Comparison of ENCODE assay signal across 14 mouse cellular contexts in genomic region chr17:91085416-91085815, GRCm38 (mm10). TPM values are rescaled to one million over a fixed set of nuclear protein-coding genes. Genes with fewer than 3 reads are reported as not detected.
A peak's percentile ranks its signal among the peaks of the same experiment; 100 is the strongest.
DNase-seq lines count a peak whose midpoint lies in the region; ATAC-seq and TF ChIP-seq lines count a peak whose summit lies in the region.
"Had no signal": no experiment of that assay in that cellular context is flagged by ENCODE, and none has a peak within 500 bp of the region (broad histone marks: within the 10 kb centered on the region; RNA-seq: fewer than 3 reads in every experiment).

No protein-coding gene starts in this region.

- H3K36me3 ChIP-seq in forebrain, embryonic 14.5 days (ENCODE audit: control insufficient read depth, insufficient read depth, low read length), result peaks cover 14% of the 10 kb centered on the region
- peaks cover 14% of the 10 kb centered on the region for H3K36me3 ChIP-seq in forebrain, embryonic 12.5 days (replicated peaks)
- peaks cover 16% of the 10 kb centered on the region for H3K36me3 ChIP-seq in hindbrain, embryonic 16.5 days (ENCODE audit: control insufficient read depth, insufficient read depth, low read length)
- H3K36me3 ChIP-seq in neural tube, embryonic 14.5 days (ENCODE audit: control insufficient read depth, insufficient read depth, low read length), result peaks cover 9% of the 10 kb centered on the region

- peaks cover 10% of the 10 kb centered on the region for H3K9me3 ChIP-seq in forebrain, embryonic 14.5 days (replicated peaks; ENCODE audit: control insufficient read depth, low read length)
- peaks cover 13% of the 10 kb centered on the region for H3K9me3 ChIP-seq in forebrain, embryonic 12.5 days
- H3K9me3 ChIP-seq in hindbrain, embryonic 16.5 days (ENCODE audit: control insufficient read depth, low read length), result peaks cover 10% of the 10 kb centered on the region
- no peaks in the 10 kb centered on the region for H3K9me3 ChIP-seq in neural tube, embryonic 14.5 days (ENCODE audit: control insufficient read depth, low read length)

- H3K27ac ChIP-seq in forebrain, embryonic 14.5 days (ENCODE audit: low read depth, low read length), result no peak overlapping the region
- no peak overlapping the region for H3K27ac ChIP-seq in forebrain, embryonic 12.5 days
- H3K27ac ChIP-seq in hindbrain, embryonic 16.5 days (ENCODE audit: low read depth, low read length), result no peak overlapping the region
- no peak overlapping the region for H3K27ac ChIP-seq in neural tube, embryonic 14.5 days (ENCODE audit: low read depth, low read length)

- H3K9ac ChIP-seq in forebrain, embryonic 14.5 days (ENCODE audit: low read length), result no peak overlapping the region
- no peak overlapping the region for H3K9ac ChIP-seq in forebrain, embryonic 12.5 days
- H3K9ac ChIP-seq in hindbrain, embryonic 16.5 days (ENCODE audit: low read depth, low read length), result no peak overlapping the region
- no peak overlapping the region for H3K9ac ChIP-seq in neural tube, embryonic 14.5 days (replicated peaks; ENCODE audit: low read depth, low read length)

- H3K4me1 ChIP-seq in forebrain, embryonic 14.5 days (ENCODE audit: control insufficient read depth, insufficient read depth, low read length), result peaks cover 4% of the 10 kb centered on the region; the same call in 1 of the 2 replicates
- H3K4me1 ChIP-seq in forebrain, embryonic 12.5 days, result 0 out of 2 replicates have a peak, but pooled peaks cover 2% of the 10 kb centered on the region
- H3K4me1 ChIP-seq in hindbrain, embryonic 16.5 days (ENCODE audit: control insufficient read depth, insufficient read depth, low read depth, low read length), result peaks cover 10% of the 10 kb centered on the region
- 0 out of 2 replicates have a peak, but pooled peaks cover 5% of the 10 kb centered on the region for H3K4me1 ChIP-seq in neural tube, embryonic 14.5 days (ENCODE audit: control insufficient read depth, insufficient read depth, low read length)

- peak overlapping the region; percentile 25; the same call in 1 of the 2 replicates for H3K4me2 ChIP-seq in forebrain, embryonic 14.5 days (ENCODE audit: low read length)
- H3K4me2 ChIP-seq in forebrain, embryonic 12.5 days, result no peak overlapping the region
- H3K4me2 ChIP-seq in hindbrain, embryonic 16.5 days (ENCODE audit: low read length), result peak overlapping the region; percentile 55
- peak overlapping the region; percentile 44 for H3K4me2 ChIP-seq in neural tube, embryonic 14.5 days (ENCODE audit: low read depth, low read length)

- no peaks in the 10 kb centered on the region for H3K27me3 ChIP-seq in forebrain, embryonic 14.5 days (replicated peaks; ENCODE audit: control insufficient read depth, insufficient read depth, low read length)
- H3K27me3 ChIP-seq in forebrain, embryonic 12.5 days, result no peaks in the 10 kb centered on the region
- no peaks in the 10 kb centered on the region for H3K27me3 ChIP-seq in hindbrain, embryonic 16.5 days (replicated peaks; ENCODE audit: control insufficient read depth, insufficient read depth, low read length)
- H3K27me3 ChIP-seq in neural tube, embryonic 14.5 days (ENCODE audit: control insufficient read depth, insufficient read depth, low read length), result no peaks in the 10 kb centered on the region

- 56% methylated on average over 2 of the region's 2 CpGs for WGBS in forebrain, embryonic 14.5 days
- WGBS in forebrain, embryonic 12.5 days, result 59% methylated on average over 2 of the region's 2 CpGs
- 35% methylated on average over 2 of the region's 2 CpGs for WGBS in hindbrain, embryonic 16.5 days
- WGBS in neural tube, embryonic 14.5 days, result 63% methylated on average over 2 of the region's 2 CpGs

- no peak for TF ChIP-seq CTCF in brain, embryonic 14.5 days (IDR thresholded peaks at IDR 0.05; ENCODE audit: borderline replicate concordance, extremely low read depth, insufficient read depth, insufficient read length)

- no peak overlapping the region for H3K4me3 ChIP-seq in forebrain, embryonic 14.5 days (ENCODE audit: low read depth, low read length)
- H3K4me3 ChIP-seq in forebrain, embryonic 12.5 days (replicated peaks), result no peak overlapping the region
- H3K4me3 ChIP-seq in hindbrain, embryonic 16.5 days (ENCODE audit: low read length), result peak overlapping the region; percentile 29
- peak overlapping the region; percentile 19; the same call in 1 of the 2 replicates for H3K4me3 ChIP-seq in neural tube, embryonic 14.5 days (ENCODE audit: low read depth, low read length)

- DNase-seq in forebrain, embryonic 14.5 days (ENCODE audit: low spot score), result peak; percentile 31
- peak; percentile 59 for DNase-seq in brain, embryonic 14.5 days (ENCODE audit: low read depth)
- no peak for DNase-seq in adipocyte (ENCODE audit: low spot score)
- DNase-seq in heart, adult 11 months, result no peak
- DNase-seq: adrenal gland, adult 8-10 months; cerebellum, adult 8-10 months; gastrocnemius, postnatal 36 days; kidney, adult 9 months; lung, postnatal 36 days; right cerebral cortex, postnatal 14 days; thymus, postnatal 25 days had no signal

- ATAC-seq in forebrain, embryonic 14.5 days, result peak; percentile 30; the same call in 1 of the 2 replicates
- ATAC-seq in forebrain, embryonic 12.5 days (ENCODE audit: low FRiP score), result no peak
- no peak for ATAC-seq in hindbrain, embryonic 16.5 days
- ATAC-seq in neural tube, embryonic 14.5 days (ENCODE audit: low read depth), result no peak

- no peak for TF ChIP-seq POLR2A in brain, embryonic 14.5 days (IDR thresholded peaks at IDR 0.05; ENCODE audit: borderline replicate concordance, extremely low read depth, insufficient read depth, insufficient read length, poor library complexity, severe bottlenecking)

RNA-seq across cellular contexts. Expression of gene Nrxn1, which starts 7.5 kb away (rescaled TPM):
- polyA plus RNA-seq in forebrain, embryonic 14.5 days (2014; fragmentation: Nextera tagmentation; extraction: Ambion mirVana), result 69.8 and 102 TPM in 2 replicates
- 41.3 and 41.7 TPM in 2 replicates for polyA plus RNA-seq in forebrain, embryonic 12.5 days (2016; fragmentation: Nextera tagmentation; extraction: Ambion mirVana)
- 68.4 and 123 TPM in 2 replicates for polyA plus RNA-seq in brain, embryonic 14.5 days (2012; rRNA removed)
- 229 and 250 TPM in 2 replicates for polyA plus RNA-seq in hindbrain, embryonic 16.5 days (2015; fragmentation: Nextera tagmentation; extraction: Ambion mirVana)
- 263 and 285 TPM in 2 replicates for polyA plus RNA-seq in neural tube, embryonic 14.5 days (2014; fragmentation: Nextera tagmentation; extraction: Ambion mirVana)

Comparison
In these comparisons a context has a peak if more than half of its experiments do, and no peak if none do; other contexts are left out.
1. DNase-seq: peak in forebrain, embryonic 14.5 days (single experiment) and brain, embryonic 14.5 days (single experiment); none in adipocyte (single experiment) and heart, adult 11 months (single experiment).
2. H3K4me3 ChIP-seq: peak in hindbrain, embryonic 16.5 days (single experiment) and neural tube, embryonic 14.5 days (single experiment); none in forebrain, embryonic 14.5 days (single experiment) and forebrain, embryonic 12.5 days (single experiment).